Mouse (Mus musculus): ENCODE measurements around the gene Ctcfl. TPM values are rescaled to one million over a fixed set of nuclear protein-coding genes. Genes with fewer than 3 reads are reported as not detected.

Ctcfl gene
- polyA plus RNA-seq, 1 experiment from 2014 or later, result 0.14 TPM

DNA sequence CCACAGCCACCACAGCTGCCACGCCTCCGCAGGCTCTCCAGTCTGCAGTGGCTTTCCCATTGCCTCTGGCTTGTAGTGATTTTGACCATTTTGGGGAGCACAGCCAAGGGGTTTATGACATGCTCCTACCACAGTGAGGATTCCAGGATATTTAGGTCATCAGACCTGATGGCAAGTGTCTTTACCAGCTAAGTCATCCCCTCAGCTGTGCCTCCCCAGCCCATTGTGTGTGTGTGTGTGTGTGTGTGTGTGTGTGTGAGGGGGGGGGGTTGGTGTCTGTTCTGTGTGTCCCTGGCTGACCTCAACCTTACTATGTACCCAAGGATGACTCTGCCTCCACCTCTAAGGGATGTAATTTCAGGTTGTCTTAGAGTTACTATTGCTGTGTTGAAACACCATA is 54.5 kb downstream of the Ctcfl start:
- H3K9me3 ChIP-seq (ENCODE audit: control insufficient read depth, low read depth, low read length), result no peaks in the 10 kb centered on the region
- no peak overlapping the region for H3K27ac ChIP-seq (ENCODE audit: low read length)
- no peak overlapping the region for H3K4me2 ChIP-seq (replicated peaks; ENCODE audit: low read depth, low read length)
- no peak overlapping the region for H3K9ac ChIP-seq (replicated peaks; ENCODE audit: low read depth, low read length)
- no peaks in the 10 kb centered on the region for H3K36me3 ChIP-seq (ENCODE audit: control insufficient read depth, insufficient read depth, low read length)
- no peak overlapping the region for H3K4me3 ChIP-seq (ENCODE audit: low read depth, low read length)
- ATAC-seq (ENCODE audit: insufficient number of reproducible peaks, insufficient read depth, low FRiP score, low read depth), result no peak
- H3K4me1 ChIP-seq (ENCODE audit: control insufficient read depth, insufficient read depth, low read length), result no peaks in the 10 kb centered on the region
- WGBS, result 94% methylated on average over 2 of the region's 2 CpGs
- H3K27me3 ChIP-seq (ENCODE audit: control insufficient read depth, insufficient read depth, low read length), result no peaks in the 10 kb centered on the region

DNA sequence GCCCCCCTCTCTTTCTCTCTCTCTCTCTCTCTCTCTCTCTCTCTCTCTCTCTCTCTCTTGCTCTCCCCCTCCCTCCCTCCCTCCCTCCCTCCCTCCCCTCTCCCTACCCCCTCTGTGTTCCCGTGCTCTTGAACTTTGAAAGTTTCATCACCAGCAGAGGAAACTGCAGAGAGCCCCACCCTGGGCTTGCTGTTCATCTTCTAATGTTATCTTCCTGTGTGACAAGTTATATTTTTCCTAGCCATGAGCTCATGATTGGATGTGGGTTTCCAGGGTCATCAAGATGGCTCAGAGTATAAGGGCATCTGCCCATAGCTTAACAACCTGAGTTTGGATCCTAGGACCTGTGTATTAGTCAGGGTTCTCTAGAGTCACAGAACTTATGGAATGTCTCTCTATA is 56.1 kb downstream of the Ctcfl start:
- no peak for ATAC-seq (ENCODE audit: insufficient number of reproducible peaks, insufficient read depth, low FRiP score, low read depth)
- no peak overlapping the region for H3K4me2 ChIP-seq (replicated peaks; ENCODE audit: low read depth, low read length)
- no peaks in the 10 kb centered on the region for H3K9me3 ChIP-seq (ENCODE audit: control insufficient read depth, low read depth, low read length)
- H3K27me3 ChIP-seq (ENCODE audit: control insufficient read depth, insufficient read depth, low read length), result no peaks in the 10 kb centered on the region
- H3K36me3 ChIP-seq (ENCODE audit: control insufficient read depth, insufficient read depth, low read length), result no peaks in the 10 kb centered on the region
- 50% methylated on average over 1 of the region's 1 CpGs for WGBS
- H3K9ac ChIP-seq (replicated peaks; ENCODE audit: low read depth, low read length), result no peak overlapping the region
- no peak overlapping the region for H3K27ac ChIP-seq (ENCODE audit: low read length)
- no peaks in the 10 kb centered on the region for H3K4me1 ChIP-seq (ENCODE audit: control insufficient read depth, insufficient read depth, low read length)
- H3K4me3 ChIP-seq (ENCODE audit: low read depth, low read length), result no peak overlapping the region

DNA sequence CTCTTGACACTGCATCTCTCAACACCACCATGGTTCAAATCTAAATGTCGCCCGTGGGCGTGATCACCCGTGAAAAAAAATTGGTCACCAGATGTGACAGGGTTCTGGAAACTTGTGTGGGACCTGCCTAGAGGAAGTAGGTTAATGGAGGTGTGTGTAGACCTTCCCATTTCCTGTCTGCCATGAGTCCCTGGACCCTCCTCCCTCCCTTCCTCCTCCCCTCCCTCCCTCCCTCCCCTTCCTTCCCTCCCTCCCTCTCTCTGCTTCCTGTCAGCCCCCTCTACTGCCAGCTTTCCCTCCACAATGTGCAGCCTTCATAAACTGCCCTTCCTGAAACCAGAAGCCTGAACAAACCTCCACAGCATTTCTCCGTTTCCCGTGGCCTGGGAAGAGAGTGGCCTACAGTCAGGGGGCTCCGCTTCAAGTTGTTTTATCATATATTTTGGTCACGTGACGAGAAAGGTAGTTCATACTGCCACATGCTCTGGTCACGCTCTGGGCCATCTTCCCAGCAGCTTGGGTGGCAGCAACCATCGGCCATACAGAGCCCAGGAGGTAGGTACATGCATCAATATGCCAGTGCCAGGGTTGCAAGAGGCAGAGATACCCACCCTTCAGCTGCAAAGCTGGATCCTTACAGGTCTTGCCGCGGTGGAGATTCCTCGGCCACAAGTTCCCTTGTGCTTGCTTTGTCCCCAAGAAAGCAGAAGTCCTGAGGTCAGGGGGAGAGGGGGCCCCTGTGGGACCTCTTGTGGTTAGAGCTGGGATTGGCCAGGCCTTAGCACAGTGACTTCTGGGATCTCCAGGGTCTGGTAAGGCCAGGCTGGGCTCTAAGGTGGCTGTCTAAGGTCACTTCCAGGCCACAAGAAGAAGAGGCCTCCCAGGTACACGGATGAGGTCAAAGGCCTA is 57.6 kb downstream of the Ctcfl start:
- H3K9me3 ChIP-seq (ENCODE audit: control insufficient read depth, low read depth, low read length), result no peaks in the 10 kb centered on the region
- H3K27me3 ChIP-seq (ENCODE audit: control insufficient read depth, insufficient read depth, low read length), result no peaks in the 10 kb centered on the region
- H3K4me3 ChIP-seq (ENCODE audit: low read depth, low read length), result no peak overlapping the region
- no peaks in the 10 kb centered on the region for H3K4me1 ChIP-seq (ENCODE audit: control insufficient read depth, insufficient read depth, low read length)
- WGBS, result 71% methylated on average over 15 of the region's 15 CpGs
- ATAC-seq (ENCODE audit: insufficient number of reproducible peaks, insufficient read depth, low FRiP score, low read depth), result no peak
- no peak overlapping the region for H3K9ac ChIP-seq (replicated peaks; ENCODE audit: low read depth, low read length)
- H3K36me3 ChIP-seq (ENCODE audit: control insufficient read depth, insufficient read depth, low read length), result no peaks in the 10 kb centered on the region
- no peak overlapping the region for H3K27ac ChIP-seq (ENCODE audit: low read length)
- H3K4me2 ChIP-seq (replicated peaks; ENCODE audit: low read depth, low read length), result no peak overlapping the region

DNA sequence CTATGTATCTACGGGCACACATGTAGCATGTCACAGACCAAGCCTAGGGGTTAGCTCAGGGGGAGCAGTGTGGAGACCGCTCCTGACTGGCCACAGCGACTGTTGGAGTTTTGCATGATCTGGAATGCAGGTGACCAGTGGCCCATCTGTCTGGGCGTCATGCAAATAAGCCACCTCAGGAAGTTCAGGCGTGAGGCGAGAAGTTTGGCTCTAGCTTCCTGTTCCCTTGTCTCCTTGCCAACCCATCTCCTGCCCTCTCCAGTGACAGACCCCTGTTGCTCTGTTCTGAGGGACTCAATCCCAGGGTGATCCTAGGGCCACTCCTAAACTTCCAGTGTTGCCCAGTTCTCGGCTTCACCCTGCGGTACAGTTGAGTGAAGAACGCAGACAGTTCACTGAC is 58.9 kb downstream of the Ctcfl start:
- Histone ChIP-seq H3K9ac (replicated peaks; ENCODE audit: low read depth, low read length) (no peak overlapping the region), H3K4me3 (ENCODE audit: low read depth, low read length) (no peak overlapping the region), H3K4me2 (replicated peaks; ENCODE audit: low read depth, low read length) (no peak overlapping the region), H3K4me1 (ENCODE audit: control insufficient read depth, insufficient read depth, low read length) (no peaks in the 10 kb centered on the region), H3K27ac (ENCODE audit: low read length) (no peak overlapping the region), H3K36me3 (ENCODE audit: control insufficient read depth, insufficient read depth, low read length) (no peaks in the 10 kb centered on the region), H3K9me3 (ENCODE audit: control insufficient read depth, low read depth, low read length) (no peaks in the 10 kb centered on the region), H3K27me3 (ENCODE audit: control insufficient read depth, insufficient read depth, low read length) (no peaks in the 10 kb centered on the region)
- no peak for ATAC-seq (ENCODE audit: insufficient number of reproducible peaks, insufficient read depth, low FRiP score, low read depth)
- 71% methylated on average over 9 of the region's 9 CpGs for WGBS

DNA sequence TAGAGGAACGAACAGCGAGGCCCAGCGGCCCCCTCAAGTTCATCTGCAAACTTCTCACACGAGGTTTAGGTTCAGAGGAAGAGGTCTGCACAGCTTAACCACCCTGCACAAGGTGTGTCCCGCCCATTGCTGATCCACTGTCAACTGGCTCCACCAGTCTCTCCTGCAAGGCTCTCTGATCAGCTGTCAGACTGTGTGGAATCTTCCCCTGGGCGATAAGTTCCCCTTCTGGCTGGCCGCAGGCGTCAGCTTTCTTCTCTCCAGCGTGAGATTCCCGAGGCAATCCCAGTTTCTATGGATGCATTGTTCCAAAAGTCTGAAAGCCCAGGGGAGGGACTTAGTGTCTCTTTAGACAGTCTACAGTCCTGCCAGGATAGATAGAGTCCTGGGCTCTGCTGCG is 61.1 kb downstream of the Ctcfl start:
- no peaks in the 10 kb centered on the region for H3K9me3 ChIP-seq (ENCODE audit: control insufficient read depth, low read depth, low read length)
- H3K27ac ChIP-seq (ENCODE audit: low read length), result no peak overlapping the region
- no peak overlapping the region for H3K9ac ChIP-seq (replicated peaks; ENCODE audit: low read depth, low read length)
- WGBS, result 51% methylated on average over 11 of the region's 11 CpGs
- H3K27me3 ChIP-seq (ENCODE audit: control insufficient read depth, insufficient read depth, low read length), result no peaks in the 10 kb centered on the region
- no peak overlapping the region for H3K4me3 ChIP-seq (ENCODE audit: low read depth, low read length)
- no peaks in the 10 kb centered on the region for H3K36me3 ChIP-seq (ENCODE audit: control insufficient read depth, insufficient read depth, low read length)
- H3K4me1 ChIP-seq (ENCODE audit: control insufficient read depth, insufficient read depth, low read length), result no peaks in the 10 kb centered on the region
- no peak for ATAC-seq (ENCODE audit: insufficient number of reproducible peaks, insufficient read depth, low FRiP score, low read depth)
- no peak overlapping the region for H3K4me2 ChIP-seq (replicated peaks; ENCODE audit: low read depth, low read length)

DNA sequence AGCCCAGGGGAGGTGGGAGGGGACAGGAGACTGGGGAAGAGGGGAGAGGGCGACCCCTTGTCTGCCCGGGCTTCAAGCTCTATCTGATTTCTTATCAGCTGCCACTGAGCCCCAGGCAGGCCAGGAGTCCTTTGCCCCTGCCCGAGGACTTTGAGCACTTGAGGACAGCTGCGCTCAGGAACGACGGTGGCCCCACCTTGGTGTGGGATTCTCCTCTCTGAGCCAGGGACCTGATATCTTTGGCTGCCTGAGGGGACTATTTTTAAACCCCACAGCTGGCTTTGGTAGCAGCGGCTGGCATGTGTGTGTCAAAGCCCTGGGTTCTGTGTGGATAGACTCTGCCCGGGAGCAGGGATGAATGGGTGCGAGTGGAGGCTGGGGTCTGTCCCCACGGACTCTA is 61.7 kb downstream of the Ctcfl start:
- H3K4me1 ChIP-seq (ENCODE audit: control insufficient read depth, insufficient read depth, low read length), result no peaks in the 10 kb centered on the region
- H3K4me2 ChIP-seq (replicated peaks; ENCODE audit: low read depth, low read length), result no peak overlapping the region
- H3K27ac ChIP-seq (ENCODE audit: low read length), result no peak overlapping the region
- no peak overlapping the region for H3K9ac ChIP-seq (replicated peaks; ENCODE audit: low read depth, low read length)
- ATAC-seq (ENCODE audit: insufficient number of reproducible peaks, insufficient read depth, low FRiP score, low read depth), result no peak
- no peak overlapping the region for H3K4me3 ChIP-seq (ENCODE audit: low read depth, low read length)
- no peaks in the 10 kb centered on the region for H3K36me3 ChIP-seq (ENCODE audit: control insufficient read depth, insufficient read depth, low read length)
- H3K9me3 ChIP-seq (ENCODE audit: control insufficient read depth, low read depth, low read length), result no peaks in the 10 kb centered on the region
- H3K27me3 ChIP-seq (ENCODE audit: control insufficient read depth, insufficient read depth, low read length), result no peaks in the 10 kb centered on the region
- WGBS, result 45% methylated on average over 10 of the region's 10 CpGs

DNA sequence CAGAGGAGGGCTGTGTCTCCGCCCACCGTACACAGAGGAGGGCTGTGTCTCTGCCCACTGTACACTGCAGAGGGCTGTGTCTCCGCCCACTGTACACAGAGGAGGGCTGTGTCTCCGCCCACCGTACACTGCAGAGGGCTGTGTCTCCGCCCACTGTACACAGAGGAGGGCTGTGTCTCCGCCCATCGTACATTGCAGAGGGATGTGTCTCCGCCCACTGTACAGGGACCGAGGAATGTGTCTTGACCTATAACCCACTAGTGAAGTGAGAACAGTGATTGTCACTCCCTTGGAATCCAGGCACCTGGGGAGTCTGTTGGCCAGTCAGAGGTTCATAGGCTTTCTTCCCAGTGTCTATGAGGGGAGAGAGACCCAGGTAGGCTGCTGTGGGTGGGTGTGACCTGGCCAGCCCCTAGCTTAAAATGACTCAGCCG is 62.4 kb downstream of the Ctcfl start:
- no peaks in the 10 kb centered on the region for H3K27me3 ChIP-seq (ENCODE audit: control insufficient read depth, insufficient read depth, low read length)
- H3K4me3 ChIP-seq (ENCODE audit: low read depth, low read length), result no peak overlapping the region
- H3K4me1 ChIP-seq (ENCODE audit: control insufficient read depth, insufficient read depth, low read length), result no peaks in the 10 kb centered on the region
- no peak overlapping the region for H3K9ac ChIP-seq (replicated peaks; ENCODE audit: low read depth, low read length)
- H3K27ac ChIP-seq (ENCODE audit: low read length), result no peak overlapping the region
- no peaks in the 10 kb centered on the region for H3K36me3 ChIP-seq (ENCODE audit: control insufficient read depth, insufficient read depth, low read length)
- no peak overlapping the region for H3K4me2 ChIP-seq (replicated peaks; ENCODE audit: low read depth, low read length)
- peak; percentile 43 for ATAC-seq (ENCODE audit: insufficient number of reproducible peaks, insufficient read depth, low FRiP score, low read depth)
- WGBS, result 64% methylated on average over 11 of the region's 11 CpGs
- H3K9me3 ChIP-seq (ENCODE audit: control insufficient read depth, low read depth, low read length), result no peaks in the 10 kb centered on the region

DNA sequence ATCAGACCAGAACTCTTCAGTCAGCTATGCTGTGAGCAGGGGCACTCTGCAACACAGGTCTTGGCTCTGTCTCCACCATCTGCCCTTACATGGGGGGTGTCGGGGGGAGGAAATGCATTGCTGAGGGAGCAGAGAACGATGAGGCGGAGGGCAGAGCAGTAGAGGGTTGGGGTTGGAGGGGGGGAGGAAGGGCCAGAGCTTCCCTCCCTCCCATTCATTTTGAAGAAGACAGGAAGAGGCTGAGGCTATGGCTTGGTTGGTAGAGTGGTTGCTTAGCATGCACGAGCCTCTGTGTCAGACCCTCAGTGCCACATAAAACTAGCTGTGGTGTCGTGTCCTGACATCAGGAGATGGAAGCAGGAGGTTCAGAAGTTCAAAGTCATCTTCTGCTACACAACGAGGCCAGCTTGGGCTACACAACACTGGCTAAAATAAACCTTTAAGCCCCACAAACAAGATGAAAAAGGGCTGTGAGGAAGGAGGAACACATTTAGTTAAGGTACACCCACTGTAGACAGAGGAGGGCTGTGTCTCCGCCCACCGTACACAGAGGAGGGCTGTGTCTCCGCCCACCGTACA is 62.9 kb downstream of the Ctcfl start:
- no peaks in the 10 kb centered on the region for H3K9me3 ChIP-seq (ENCODE audit: control insufficient read depth, low read depth, low read length)
- no peak overlapping the region for H3K27ac ChIP-seq (ENCODE audit: low read length)
- no peaks in the 10 kb centered on the region for H3K4me1 ChIP-seq (ENCODE audit: control insufficient read depth, insufficient read depth, low read length)
- no peaks in the 10 kb centered on the region for H3K27me3 ChIP-seq (ENCODE audit: control insufficient read depth, insufficient read depth, low read length)
- ATAC-seq (ENCODE audit: insufficient number of reproducible peaks, insufficient read depth, low FRiP score, low read depth), result no peak
- no peak overlapping the region for H3K9ac ChIP-seq (replicated peaks; ENCODE audit: low read depth, low read length)
- WGBS, result 64% methylated on average over 10 of the region's 10 CpGs
- no peak overlapping the region for H3K4me2 ChIP-seq (replicated peaks; ENCODE audit: low read depth, low read length)
- no peaks in the 10 kb centered on the region for H3K36me3 ChIP-seq (ENCODE audit: control insufficient read depth, insufficient read depth, low read length)
- no peak overlapping the region for H3K4me3 ChIP-seq (ENCODE audit: low read depth, low read length)

All from stomach, embryonic 14.5 days (tissue).